Mouse (Mus musculus) liver, adult 2 months (tissue): ENCODE data around the gene Phldb2. TPM values are rescaled to one million over a fixed set of nuclear protein-coding genes. Genes with fewer than 3 reads are reported as not detected.

Source experiments
- DNase-seq: peaks from one replicate; pipeline ENCODE4 v3.0.0-alpha.2; 2011; ENCODE audit warnings: low read depth, low spot score; ENCODE audit errors: extremely low read depth
- H3K27ac ChIP-seq: fragments of 200-500 bp; replicated peaks from 2 replicates; pipeline ENCODE4 v1.5.1; 2012; ENCODE audit warnings: low read depth, mild to moderate bottlenecking, control low read depth, inconsistent platforms, low read length; ENCODE audit not compliant: insufficient read depth
- H3K27me3 ChIP-seq: fragments of 200-500 bp; 2 replicates; pipeline ENCODE4 v1.6.1; 2012; ENCODE audit warnings: mild to moderate bottlenecking, moderate library complexity, low read length, inconsistent platforms; ENCODE audit not compliant: control insufficient read depth, insufficient read depth
- H3K36me3 ChIP-seq: fragments of 200-500 bp; 2 replicates; pipeline ENCODE4 v1.6.1; 2012; ENCODE audit warnings: low read length, inconsistent platforms; ENCODE audit not compliant: control insufficient read depth, insufficient read depth
- H3K4me1 ChIP-seq: fragments of 200-500 bp; 2 replicates; pipeline ENCODE4 v1.6.1; 2011; ENCODE audit warnings: low read length; ENCODE audit not compliant: control insufficient read depth, insufficient read depth
- H3K4me3 ChIP-seq: fragments of 200-500 bp; 2 replicates; pipeline ENCODE4 v1.5.1; 2011; ENCODE audit warnings: low read depth, mild to moderate bottlenecking, control low read depth, low read length, moderate library complexity; ENCODE audit not compliant: insufficient read depth
- H3K79me2 ChIP-seq: fragments of 200-500 bp; 2 replicates; pipeline ENCODE4 v1.6.1; 2012; ENCODE audit warnings: inconsistent platforms, mild to moderate bottlenecking, low read length, moderate library complexity; ENCODE audit not compliant: control insufficient read depth, insufficient read depth
- H3K9ac ChIP-seq: fragments of 200-500 bp; 2 replicates; pipeline ENCODE4 v1.6.1; 2012; ENCODE audit warnings: low read depth, mild to moderate bottlenecking, control low read depth, inconsistent platforms, low read length
- CTCF ChIP-seq: fragments of 200-500 bp; IDR thresholded peaks from 2 replicates; pipeline ENCODE4 v1.5.1; 2011; ENCODE audit warnings: low read depth, low read length, control low read depth
- POLR2A ChIP-seq: fragments of 200-500 bp; IDR thresholded peaks from 2 replicates; pipeline ENCODE4 v1.6.1; 2011; ENCODE audit warnings: low read length, control low read depth; ENCODE audit not compliant: insufficient read depth; ENCODE audit errors: extremely low read depth
- WGBS: fragments of 180-500 bp; shearing (Covaris S2); methylation state at CpG from one replicate; pipeline ENCODE4 v1.1.7; 2018; 5-methylcytosine and 5-hydroxymethylcytosine counted together
- polyA plus RNA-seq: library from polyadenylated mRNA; depleted of rRNA; stranded (reverse); fragments of >200 nt; gene quantifications from 2 replicates; pipeline ENCODE4 v1.2.3, GENCODE M21; 2012
- total RNA-seq: library from RNA; depleted of rRNA; stranded (reverse); fragments of >200 nt; gene quantifications from 2 replicates; pipeline ENCODE4 v1.2.3, GENCODE M21; 2014

The Phldb2 gene
- total and polyA plus RNA-seq, 2 experiments, result 19.1 to 58.3 TPM

DNA sequence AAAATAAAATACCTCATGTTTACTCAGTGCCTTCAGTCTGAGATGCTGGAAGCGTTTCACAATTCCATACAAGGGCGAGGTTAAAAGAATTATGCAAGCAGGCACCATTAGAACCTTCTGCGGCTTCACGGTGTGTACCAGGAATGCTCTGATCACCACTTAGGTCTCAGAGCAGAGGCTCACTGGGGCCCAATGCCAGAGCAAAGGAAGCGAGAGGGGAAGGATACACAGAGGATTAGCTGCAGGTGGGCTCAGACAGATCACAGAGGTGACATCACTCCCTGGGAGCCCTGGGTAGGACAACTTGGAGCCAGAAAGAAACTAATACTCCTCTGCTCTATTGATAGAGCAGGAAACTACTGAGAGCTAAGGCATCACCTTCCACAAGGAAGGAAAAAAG lies 162.1 kb downstream of the Phldb2 start:
- Histone ChIP-seq H3K4me3 (no peak overlapping the region), H3K27me3 (no peaks in the 10 kb centered on the region), H3K79me2 (no peaks in the 10 kb centered on the region), H3K9ac (no peak overlapping the region), H3K27ac (no peak overlapping the region), H3K4me1 (no peaks in the 10 kb centered on the region; the same call in 1 of the 2 replicates), H3K36me3 (peaks cover 42% of the 10 kb centered on the region)
- 36% methylated on average over 5 of the region's 5 CpGs for WGBS
- DNase-seq, result no peak
- no peak for TF ChIP-seq POLR2A
- no peak for TF ChIP-seq CTCF

DNA sequence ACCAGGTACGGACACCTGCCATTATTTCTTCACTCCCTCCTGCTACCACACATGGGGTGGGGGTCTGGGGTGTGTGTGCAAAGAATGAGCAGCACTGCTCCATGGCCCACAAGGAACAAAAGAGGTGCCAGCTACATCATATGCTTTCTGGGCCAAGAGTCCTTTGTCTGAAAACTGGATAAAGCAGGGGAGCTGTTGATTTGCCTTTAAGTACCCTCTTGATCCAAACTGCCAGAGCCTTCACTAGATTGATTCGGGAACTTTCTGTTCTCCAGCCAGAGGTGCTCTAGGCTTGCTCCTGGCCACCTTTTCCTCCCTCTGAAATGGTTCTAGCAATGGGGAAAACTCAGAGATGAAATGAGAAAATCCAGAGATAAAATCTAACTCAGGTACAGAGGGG lies 164.1 kb downstream of the Phldb2 start:
- no peak overlapping the region for H3K9ac ChIP-seq
- H3K79me2 ChIP-seq, result no peaks in the 10 kb centered on the region
- no peaks in the 10 kb centered on the region; the same call in 1 of the 2 replicates for H3K4me1 ChIP-seq
- H3K36me3 ChIP-seq, result peaks cover 47% of the 10 kb centered on the region
- no peak for TF ChIP-seq POLR2A
- no peak for TF ChIP-seq CTCF
- no peaks in the 10 kb centered on the region for H3K27me3 ChIP-seq
- H3K4me3 ChIP-seq, result no peak overlapping the region
- DNase-seq, result no peak
- H3K27ac ChIP-seq, result no peak overlapping the region
- WGBS, result 88% methylated on average over 2 of the region's 2 CpGs

DNA sequence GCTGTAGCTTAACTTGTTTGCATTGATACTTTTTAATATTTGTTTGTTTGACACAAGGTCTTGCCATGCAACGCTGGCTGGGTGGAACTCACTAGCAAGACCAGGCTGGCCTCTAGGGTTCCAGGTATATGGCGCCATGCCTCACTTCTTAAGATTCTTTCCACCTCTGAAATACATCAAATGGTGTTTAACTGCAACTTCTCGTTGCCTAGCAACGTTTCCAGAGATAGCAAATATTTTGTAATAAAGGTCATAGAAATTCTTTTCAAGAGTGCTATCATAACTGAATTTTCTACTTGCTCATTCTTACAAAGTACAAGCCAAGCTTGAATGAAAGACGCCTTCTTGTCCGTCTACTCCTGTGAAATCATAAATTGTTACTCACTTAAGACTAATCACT lies 165.7 kb downstream of the Phldb2 start:
- 87% methylated on average over 6 of the region's 6 CpGs for WGBS
- Histone ChIP-seq H3K4me3 (no peak overlapping the region), H3K9ac (no peak overlapping the region), H3K36me3 (peaks cover 39% of the 10 kb centered on the region), H3K27ac (no peak overlapping the region), H3K4me1 (no peaks in the 10 kb centered on the region; the same call in 1 of the 2 replicates), H3K79me2 (no peaks in the 10 kb centered on the region), H3K27me3 (no peaks in the 10 kb centered on the region)
- no peak for DNase-seq
- TF ChIP-seq CTCF (no peak), POLR2A (no peak)

DNA sequence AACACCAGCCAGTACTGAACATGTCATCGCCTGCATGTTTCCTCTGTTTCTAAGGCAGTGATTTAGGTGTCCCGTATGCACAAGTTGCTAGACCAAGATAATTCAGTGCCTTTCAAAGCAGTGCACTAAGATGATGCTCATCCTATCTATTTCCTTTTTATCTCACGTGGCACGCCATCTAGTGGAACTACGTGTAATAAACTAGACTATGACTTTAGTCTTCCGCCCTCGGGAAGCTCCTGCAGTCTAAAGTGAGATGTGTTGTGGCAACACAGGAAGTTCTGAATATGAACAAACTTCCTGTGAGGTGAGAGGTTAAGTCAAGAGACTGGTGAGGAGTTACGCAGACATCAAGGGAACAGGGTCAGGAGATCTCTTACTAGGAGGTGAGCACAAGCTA lies 166.8 kb downstream of the Phldb2 start:
- H3K9ac ChIP-seq, result no peak overlapping the region
- H3K36me3 ChIP-seq, result peaks cover 37% of the 10 kb centered on the region
- TF ChIP-seq POLR2A (no peak), CTCF (no peak)
- H3K27me3 ChIP-seq, result no peaks in the 10 kb centered on the region
- WGBS, result 46% methylated on average over 8 of the region's 8 CpGs
- no peaks in the 10 kb centered on the region; the same call in 1 of the 2 replicates for H3K4me1 ChIP-seq
- peak; percentile 36 for DNase-seq
- no peak overlapping the region for H3K4me3 ChIP-seq
- H3K27ac ChIP-seq, result no peak overlapping the region
- H3K79me2 ChIP-seq, result no peaks in the 10 kb centered on the region

DNA sequence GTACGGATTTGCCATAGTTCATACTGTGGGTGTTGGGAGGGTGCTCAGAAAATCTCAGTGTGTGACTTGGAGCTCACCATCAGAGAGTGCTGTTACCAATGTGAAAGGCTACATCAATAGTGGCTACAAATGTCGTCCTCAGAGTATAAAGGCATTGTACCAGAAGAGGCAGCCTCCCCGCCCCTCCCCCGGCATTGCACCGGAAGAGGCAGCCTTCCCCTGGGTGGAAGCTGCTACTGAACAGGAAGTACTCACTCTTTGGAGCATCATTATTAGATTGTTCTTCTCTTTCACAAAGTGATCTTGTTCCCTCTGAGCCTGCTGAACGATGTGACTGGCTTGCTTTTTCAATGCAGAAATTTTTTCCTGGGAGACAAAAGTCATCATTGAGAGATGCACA lies 173.4 kb downstream of the Phldb2 start:
- no peaks in the 10 kb centered on the region for H3K79me2 ChIP-seq
- TF ChIP-seq CTCF (no peak), POLR2A (no peak)
- H3K4me1 ChIP-seq, result no peaks in the 10 kb centered on the region; the same call in 1 of the 2 replicates
- no peak overlapping the region for H3K9ac ChIP-seq
- no peak overlapping the region for H3K4me3 ChIP-seq
- H3K27ac ChIP-seq, result no peak overlapping the region
- peaks cover 60% of the 10 kb centered on the region for H3K36me3 ChIP-seq
- no peaks in the 10 kb centered on the region for H3K27me3 ChIP-seq
- DNase-seq, result no peak
- WGBS, result 80% methylated on average over 6 of the region's 6 CpGs

- no peak for DNase-seq
- H3K9ac ChIP-seq, result no peak overlapping the region
- H3K27me3 ChIP-seq, result no peaks in the 10 kb centered on the region
- 89% methylated on average over 5 of the region's 5 CpGs for WGBS
- H3K79me2 ChIP-seq, result no peaks in the 10 kb centered on the region
- H3K4me3 ChIP-seq, result no peak overlapping the region
- H3K4me1 ChIP-seq, result no peaks in the 10 kb centered on the region
- TF ChIP-seq CTCF (no peak), POLR2A (no peak)
- H3K27ac ChIP-seq, result no peak overlapping the region
- peaks cover 73% of the 10 kb centered on the region for H3K36me3 ChIP-seq
These were observed 178.6 kb downstream of the Phldb2 start for GRCm38 (mm10) chr16:45774813-45775212.
